Mouse (Mus musculus): ENCODE measurements around the gene Pard6a. TPM values are rescaled to one million over a fixed set of nuclear protein-coding genes. Genes with fewer than 3 reads are reported as not detected.

The Pard6a gene
- polyA plus RNA-seq, 2 experiments from 2014 or later: 10.8 to 13.8 TPM

- ATAC-seq: no peak
Observed at GRCm38 (mm10) chr8:105702001-105702401, 1.1 kb downstream of the Pard6a start.

GRCm38 (mm10) chr8:105702731-105703415, 1.9 kb downstream of the Pard6a start:
- ATAC-seq: no peak

- no peak for ATAC-seq
Observed at GRCm38 (mm10) chr8:105704146-105704812, 3.3 kb downstream of the Pard6a start.

- ATAC-seq: no peak
Observed at GRCm38 (mm10) chr8:105704955-105705354, 4.0 kb downstream of the Pard6a start.

- ATAC-seq: no peak
Observed at GRCm38 (mm10) chr8:105706426-105706825, 5.5 kb downstream of the Pard6a start.

- peak; percentile 99 for ATAC-seq
Observed at GRCm38 (mm10) chr8:105707498-105708403, 6.8 kb downstream of the Pard6a start, which contains the start of the genes 4933405L10Rik and Enkd1. Gene 4933405L10Rik (plus strand): TSS chr8:105707655. Gene Enkd1 (minus strand): TSS chr8:105708210.

- ATAC-seq: no peak
Observed at GRCm38 (mm10) chr8:105708675-105709074, 7.7 kb downstream of the Pard6a start.

- ATAC-seq: no peak
Observed at GRCm38 (mm10) chr8:105709317-105709716, 8.4 kb downstream of the Pard6a start.

- no peak for ATAC-seq
Observed at GRCm38 (mm10) chr8:105712286-105712685, 11.3 kb downstream of the Pard6a start.

- peak; percentile 77 for ATAC-seq
Observed at GRCm38 (mm10) chr8:105714139-105714538, 13.2 kb downstream of the Pard6a start.

- no peak for ATAC-seq
Observed at GRCm38 (mm10) chr8:105715042-105715441, 14.1 kb downstream of the Pard6a start.

- ATAC-seq: no peak
Observed at GRCm38 (mm10) chr8:105716302-105716945, 15.5 kb downstream of the Pard6a start.

- no peak for ATAC-seq
Observed at GRCm38 (mm10) chr8:105719637-105720036, 18.7 kb downstream of the Pard6a start.

- ATAC-seq: no peak
Observed at GRCm38 (mm10) chr8:105722861-105723260, 21.9 kb downstream of the Pard6a start.

GRCm38 (mm10) chr8:105725726-105726125, 24.8 kb downstream of the Pard6a start:
- ATAC-seq: no peak

- ATAC-seq: peak; percentile 65
Observed at GRCm38 (mm10) chr8:105727397-105728124, 26.6 kb downstream of the Pard6a start.

GRCm38 (mm10) chr8:105732186-105732585, 31.2 kb downstream of the Pard6a start:
- ATAC-seq: no peak

GRCm38 (mm10) chr8:105739216-105739615, 38.3 kb downstream of the Pard6a start:
- no peak for ATAC-seq

- ATAC-seq: no peak
Observed at GRCm38 (mm10) chr8:105743301-105743700, 42.4 kb downstream of the Pard6a start.

GRCm38 (mm10) chr8:105750606-105751005, 49.7 kb downstream of the Pard6a start:
- ATAC-seq: no peak

Data from activated CD4-positive, CD25-positive, alpha-beta regulatory T cell, adult 4 months (primary cell).